Mouse (Mus musculus) brain, embryonic 14.5 days (tissue): Measurements from ENCODE around the gene Cdk5r1.

Experiments
- CTCF ChIP-seq: fragments of 200-500 bp; IDR thresholded peaks from 2 replicates; pipeline ENCODE4 v1.5.1; 2012; ENCODE audit warnings: inconsistent platforms, mild to moderate bottlenecking, moderate library complexity, borderline replicate concordance; ENCODE audit not compliant: insufficient read depth, insufficient read length; ENCODE audit errors: extremely low read depth
- POLR2A ChIP-seq: fragments of 200-500 bp; IDR thresholded peaks from 2 replicates; pipeline ENCODE4 v1.6.1; 2012; ENCODE audit warnings: mild to moderate bottlenecking, inconsistent platforms, borderline replicate concordance; ENCODE audit not compliant: poor library complexity, insufficient read depth, insufficient read length, severe bottlenecking; ENCODE audit errors: extremely low read depth

DNA sequence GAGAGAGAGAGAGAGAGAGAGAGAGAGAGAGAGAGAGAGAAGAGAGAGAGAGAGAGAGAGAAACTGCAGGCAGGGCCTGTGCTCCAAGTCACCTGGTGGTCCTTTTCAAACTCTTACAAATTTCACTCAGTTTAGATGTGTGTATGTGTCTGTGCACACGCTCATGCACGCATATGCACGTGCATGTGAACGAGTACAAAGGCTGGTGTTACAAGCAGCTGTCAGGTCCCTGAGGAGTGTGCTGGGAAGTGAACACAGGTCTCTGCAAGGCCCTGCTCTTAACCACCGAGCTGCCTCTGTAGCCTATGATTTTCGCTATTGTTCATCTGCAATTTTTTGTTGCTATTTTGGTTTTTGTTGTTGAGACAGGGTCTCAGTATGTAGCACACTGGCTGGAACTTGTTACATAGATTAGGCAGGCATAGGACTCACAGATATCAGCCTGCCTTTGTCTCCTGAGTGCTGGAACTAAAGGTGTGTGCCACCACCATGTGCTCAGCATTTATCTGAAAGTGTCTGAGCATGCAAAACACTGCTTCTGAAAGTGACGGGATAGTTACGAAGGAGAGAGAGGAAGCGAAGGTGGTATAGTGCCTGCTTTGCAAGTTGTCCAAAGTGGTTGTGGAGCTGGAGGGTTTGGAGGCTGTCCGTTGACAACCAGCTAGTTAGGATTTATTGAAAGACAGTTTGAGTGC is 20.5 kb downstream of the Cdk5r1 start:
- TF ChIP-seq POLR2A (no peak), CTCF (no peak)
